Mouse (Mus musculus): ENCODE measurements around the gene Rpl3. TPM values are rescaled to one million over a fixed set of nuclear protein-coding genes. Genes with fewer than 3 reads are reported as not detected.

Gene Rpl3
- total and polyA plus RNA-seq, 2 experiments: 304 to 399 TPM

- Histone ChIP-seq H3K79me2 (ENCODE audit: control insufficient read depth, insufficient read depth, low read length) (no peaks in the 10 kb centered on the region), H3K4me3 (ENCODE audit: insufficient read depth, low read depth, low read length) (peak overlapping the region; percentile 93), H3K36me3 (ENCODE audit: control insufficient read depth, insufficient read depth, low read length) (peaks cover 38% of the 10 kb centered on the region), H3K27ac (replicated peaks; ENCODE audit: insufficient read depth, low read depth, low read length) (peak overlapping the region; percentile 85), H3K27me3 (ENCODE audit: control insufficient read depth, insufficient read depth, low read length) (no peaks in the 10 kb centered on the region), H3K9ac (ENCODE audit: low read depth, low read length) (peak overlapping the region; percentile 96), H3K4me1 (ENCODE audit: control insufficient read depth, insufficient read depth, low read length) (peaks cover 10% of the 10 kb centered on the region)
- under 1% methylated on average over 30 of the region's 30 CpGs for WGBS
- TF ChIP-seq CTCF (IDR thresholded peaks at IDR 0.05; ENCODE audit: low read depth, low read length) (peak; percentile 15; the same call in 1 of the 2 replicates), POLR2A (IDR thresholded peaks at IDR 0.05; ENCODE audit: extremely low read depth, insufficient read depth, low read length) (peak; percentile 100)
- peak; percentile 97 for DNase-seq (ENCODE audit: extremely low read depth, low read depth, low spot score)
These were observed 8.4 kb downstream of the Rpl3 start for GRCm38 (mm10) chr15:80083276-80083731.

GRCm38 (mm10) chr15:80082661-80083275 lies 8.9 kb downstream of the Rpl3 start:
- Histone ChIP-seq H3K27ac (replicated peaks; ENCODE audit: insufficient read depth, low read depth, low read length) (peak overlapping the region; percentile 85), H3K36me3 (ENCODE audit: control insufficient read depth, insufficient read depth, low read length) (peaks cover 43% of the 10 kb centered on the region), H3K4me1 (ENCODE audit: control insufficient read depth, insufficient read depth, low read length) (peaks cover 10% of the 10 kb centered on the region), H3K27me3 (ENCODE audit: control insufficient read depth, insufficient read depth, low read length) (no peaks in the 10 kb centered on the region), H3K79me2 (ENCODE audit: control insufficient read depth, insufficient read depth, low read length) (no peaks in the 10 kb centered on the region), H3K4me3 (ENCODE audit: insufficient read depth, low read depth, low read length) (peak overlapping the region; percentile 93), H3K9ac (ENCODE audit: low read depth, low read length) (peak overlapping the region; percentile 96)
- WGBS: under 1% methylated on average over 21 of the region's 21 CpGs
- no peak for TF ChIP-seq CTCF (IDR thresholded peaks at IDR 0.05; ENCODE audit: low read depth, low read length)
- no peak for TF ChIP-seq POLR2A (IDR thresholded peaks at IDR 0.05; ENCODE audit: extremely low read depth, insufficient read depth, low read length)
- DNase-seq (ENCODE audit: extremely low read depth, low read depth, low spot score): peak; percentile 40

- Histone ChIP-seq H3K27me3 (ENCODE audit: control insufficient read depth, insufficient read depth, low read length) (no peaks in the 10 kb centered on the region), H3K36me3 (ENCODE audit: control insufficient read depth, insufficient read depth, low read length) (peaks cover 49% of the 10 kb centered on the region), H3K4me3 (ENCODE audit: insufficient read depth, low read depth, low read length) (peak overlapping the region; percentile 93), H3K79me2 (ENCODE audit: control insufficient read depth, insufficient read depth, low read length) (no peaks in the 10 kb centered on the region), H3K27ac (replicated peaks; ENCODE audit: insufficient read depth, low read depth, low read length) (no peak overlapping the region; the same call in 1 of the 2 replicates), H3K9ac (ENCODE audit: low read depth, low read length) (peak overlapping the region; percentile 96), H3K4me1 (ENCODE audit: control insufficient read depth, insufficient read depth, low read length) (peaks cover 10% of the 10 kb centered on the region)
- 8% methylated on average over 11 of the region's 11 CpGs for WGBS
- DNase-seq (ENCODE audit: extremely low read depth, low read depth, low spot score): peak; percentile 29
- TF ChIP-seq POLR2A (IDR thresholded peaks at IDR 0.05; ENCODE audit: extremely low read depth, insufficient read depth, low read length) (no peak), CTCF (IDR thresholded peaks at IDR 0.05; ENCODE audit: low read depth, low read length) (no peak)
These were observed 9.7 kb downstream of the Rpl3 start for GRCm38 (mm10) chr15:80081801-80082546.

GRCm38 (mm10) chr15:80080711-80081615 lies 10.7 kb downstream of the Rpl3 start:
- 51% methylated on average over 9 of the region's 9 CpGs for WGBS

GRCm38 (mm10) chr15:80079954-80080353 lies 11.7 kb downstream of the Rpl3 start:
- Histone ChIP-seq H3K36me3 (ENCODE audit: control insufficient read depth, insufficient read depth, low read length) (peaks cover 50% of the 10 kb centered on the region), H3K27me3 (ENCODE audit: control insufficient read depth, insufficient read depth, low read length) (no peaks in the 10 kb centered on the region), H3K4me3 (ENCODE audit: insufficient read depth, low read depth, low read length) (no peak overlapping the region), H3K4me1 (ENCODE audit: control insufficient read depth, insufficient read depth, low read length) (peaks cover 10% of the 10 kb centered on the region), H3K9ac (ENCODE audit: low read depth, low read length) (no peak overlapping the region), H3K27ac (replicated peaks; ENCODE audit: insufficient read depth, low read depth, low read length) (no peak overlapping the region), H3K79me2 (ENCODE audit: control insufficient read depth, insufficient read depth, low read length) (no peaks in the 10 kb centered on the region)
- no peak for TF ChIP-seq CTCF (IDR thresholded peaks at IDR 0.05; ENCODE audit: low read depth, low read length)
- TF ChIP-seq POLR2A (IDR thresholded peaks at IDR 0.05; ENCODE audit: extremely low read depth, insufficient read depth, low read length): no peak
- no peak for DNase-seq (ENCODE audit: extremely low read depth, low read depth, low spot score)
- 85% methylated on average over 3 of the region's 3 CpGs for WGBS

More at GRCm38 (mm10) chr15:80080711-80081615, 10.7 kb downstream of the Rpl3 start:
- Histone ChIP-seq H3K79me2 (ENCODE audit: control insufficient read depth, insufficient read depth, low read length) (no peaks in the 10 kb centered on the region), H3K4me3 (ENCODE audit: insufficient read depth, low read depth, low read length) (no peak overlapping the region), H3K27me3 (ENCODE audit: control insufficient read depth, insufficient read depth, low read length) (no peaks in the 10 kb centered on the region), H3K36me3 (ENCODE audit: control insufficient read depth, insufficient read depth, low read length) (peaks cover 50% of the 10 kb centered on the region), H3K4me1 (ENCODE audit: control insufficient read depth, insufficient read depth, low read length) (peaks cover 10% of the 10 kb centered on the region), H3K27ac (replicated peaks; ENCODE audit: insufficient read depth, low read depth, low read length) (no peak overlapping the region), H3K9ac (ENCODE audit: low read depth, low read length) (0 out of 2 replicates have a peak overlapping the region, but pooled peaks have one; percentile 28)
- TF ChIP-seq CTCF (IDR thresholded peaks at IDR 0.05; ENCODE audit: low read depth, low read length) (0 out of 2 replicates have a peak, but pooled peaks have one; percentile 10), POLR2A (IDR thresholded peaks at IDR 0.05; ENCODE audit: extremely low read depth, insufficient read depth, low read length) (no peak)
- DNase-seq (ENCODE audit: extremely low read depth, low read depth, low spot score): peak; percentile 38

Measured in liver, adult 2 months (tissue).